Mouse (Mus musculus) liver, embryonic 15.5 days (tissue): Measurements from ENCODE around the gene Pglyrp2. TPM values are rescaled to one million over a fixed set of nuclear protein-coding genes. Genes with fewer than 3 reads are reported as not detected.

Experiments used
- ATAC-seq: fragments of 200-750 bp; cut with Nextera tagmentation; 2 replicates; pipeline ENCODE4 v1.8.0; 2017; ENCODE audit warnings: moderate number of reproducible peaks, mild to moderate bottlenecking, moderate library complexity; ENCODE audit not compliant: insufficient read depth
- H3K27ac ChIP-seq: fragments of 300-500 bp; sonication (generic); replicated peaks from 2 replicates; pipeline ENCODE4 v1.5.1; 2015; ENCODE audit warnings: mild to moderate bottlenecking, inconsistent platforms
- H3K27me3 ChIP-seq: fragments of 300-500 bp; sonication (generic); 2 replicates; pipeline ENCODE4 v1.6.1; 2015; ENCODE audit warnings: mild to moderate bottlenecking, inconsistent platforms
- H3K36me3 ChIP-seq: fragments of 300-500 bp; sonication (generic); replicated peaks from 2 replicates; pipeline ENCODE4 v1.6.1; 2015; ENCODE audit warnings: moderate library complexity, mild to moderate bottlenecking, inconsistent platforms
- H3K4me1 ChIP-seq: fragments of 300-500 bp; sonication (generic); replicated peaks from 2 replicates; pipeline ENCODE4 v1.6.1; 2015; ENCODE audit warnings: inconsistent platforms
- H3K4me2 ChIP-seq: fragments of 300-500 bp; sonication (generic); 2 replicates; pipeline ENCODE4 v1.6.1; 2015; ENCODE audit warnings: moderate library complexity, mild to moderate bottlenecking, inconsistent platforms
- H3K4me3 ChIP-seq: fragments of 300-500 bp; sonication (generic); replicated peaks from 2 replicates; pipeline ENCODE4 v1.5.1; 2015; ENCODE audit warnings: mild to moderate bottlenecking, inconsistent platforms
- H3K9ac ChIP-seq: fragments of 300-500 bp; sonication (generic); 2 replicates; pipeline ENCODE4 v1.6.1; 2015; ENCODE audit warnings: moderate library complexity, mild to moderate bottlenecking, inconsistent platforms
- H3K9me3 ChIP-seq: fragments of 300-500 bp; sonication (generic); replicated peaks from 2 replicates; pipeline ENCODE4 v1.6.1; 2016; ENCODE audit warnings: inconsistent platforms
- WGBS: fragments of 180-500 bp; shearing (Covaris S2); methylation state at CpG from one replicate; pipeline ENCODE4 v1.1.7; 2015; ENCODE audit warnings: mixed read lengths; ENCODE audit not compliant: insufficient replicate concordance; 5-methylcytosine and 5-hydroxymethylcytosine counted together
- polyA plus RNA-seq: library from polyadenylated mRNA; unstranded; fragments of >200 nt; fragmentation: Nextera tagmentation; extraction: Ambion mirVana; gene quantifications from 2 replicates; pipeline ENCODE4 v1.2.1, GENCODE M21; 2015

The Pglyrp2 gene
- polyA plus RNA-seq, 1 experiment from 2014 or later: 7.2 TPM

GRCm38 (mm10) chr17:32378786-32379185 lies 45.2 kb downstream of the Pglyrp2 start:
- 65% methylated on average over 2 of the region's 2 CpGs for WGBS
- Histone ChIP-seq H3K9me3 (no peaks in the 10 kb centered on the region), H3K27me3 (no peaks in the 10 kb centered on the region), H3K36me3 (peaks cover 7% of the 10 kb centered on the region; the same call in 1 of the 2 replicates), H3K4me3 (no peak overlapping the region), H3K27ac (no peak overlapping the region), H3K9ac (no peak overlapping the region), H3K4me1 (peaks cover 16% of the 10 kb centered on the region), H3K4me2 (no peak overlapping the region)
- ATAC-seq: no peak

- Histone ChIP-seq H3K27me3 (no peaks in the 10 kb centered on the region), H3K27ac (0 out of 2 replicates have a peak overlapping the region, but pooled peaks have one; percentile 19), H3K4me3 (no peak overlapping the region), H3K9me3 (no peaks in the 10 kb centered on the region), H3K36me3 (peaks cover 7% of the 10 kb centered on the region; the same call in 1 of the 2 replicates), H3K4me1 (peaks cover 16% of the 10 kb centered on the region), H3K9ac (no peak overlapping the region), H3K4me2 (peak overlapping the region; percentile 7; the same call in 1 of the 2 replicates)
- peak; percentile 44 for ATAC-seq
- WGBS: 59% methylated on average over 9 of the region's 9 CpGs
These were observed 46.8 kb downstream of the Pglyrp2 start for GRCm38 (mm10) chr17:32377137-32377536.

GRCm38 (mm10) chr17:32376475-32376874 lies 47.5 kb downstream of the Pglyrp2 start:
- peak overlapping the region; percentile 19; the same call in 1 of the 2 replicates for H3K27ac ChIP-seq
- no peak overlapping the region for H3K4me3 ChIP-seq
- H3K27me3 ChIP-seq: no peaks in the 10 kb centered on the region
- H3K9me3 ChIP-seq: no peaks in the 10 kb centered on the region
- no peak overlapping the region for H3K4me2 ChIP-seq
- H3K4me1 ChIP-seq: peaks cover 16% of the 10 kb centered on the region
- peaks cover 7% of the 10 kb centered on the region; the same call in 1 of the 2 replicates for H3K36me3 ChIP-seq
- no peak for ATAC-seq
- H3K9ac ChIP-seq: no peak overlapping the region
- WGBS: 86% methylated on average over 15 of the region's 15 CpGs

GRCm38 (mm10) chr17:32368991-32369578 lies 54.9 kb downstream of the Pglyrp2 start:
- Histone ChIP-seq H3K27ac (peak overlapping the region; percentile 65), H3K9ac (peak overlapping the region; percentile 50), H3K4me3 (peak overlapping the region; percentile 61)

DNA sequence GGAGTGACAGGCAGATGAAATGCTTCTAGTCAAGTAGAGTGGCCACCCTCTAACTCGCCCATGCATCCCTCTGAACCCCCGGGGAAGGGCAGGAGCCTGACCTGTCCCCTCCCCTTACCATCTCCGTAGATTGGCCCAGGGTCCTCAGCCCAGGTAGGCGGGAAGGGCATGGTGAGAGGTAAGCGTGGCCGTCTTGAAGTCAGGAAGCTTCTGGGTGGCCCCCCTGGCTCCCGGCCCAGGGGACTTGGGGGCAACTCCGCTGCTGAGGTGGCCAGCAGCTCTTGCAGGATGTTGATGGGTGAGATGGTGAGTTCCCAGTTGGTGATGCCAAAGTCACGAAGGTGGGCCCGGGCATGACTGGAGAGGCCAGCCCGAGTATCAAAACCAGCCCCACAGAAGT lies 56.3 kb downstream of the Pglyrp2 start:
- Histone ChIP-seq H3K9me3 (no peaks in the 10 kb centered on the region), H3K27me3 (no peaks in the 10 kb centered on the region), H3K36me3 (no peaks in the 10 kb centered on the region), H3K4me2 (peak overlapping the region; percentile 76; the same call in 1 of the 2 replicates), H3K27ac (no peak overlapping the region), H3K9ac (no peak overlapping the region), H3K4me1 (peaks cover 57% of the 10 kb centered on the region), H3K4me3 (no peak overlapping the region)
- WGBS: 84% methylated on average over 11 of the region's 11 CpGs
- no peak for ATAC-seq

More at GRCm38 (mm10) chr17:32368991-32369578, 54.9 kb downstream of the Pglyrp2 start:
- H3K9me3 ChIP-seq: no peaks in the 10 kb centered on the region
- H3K4me2 ChIP-seq: peak overlapping the region; percentile 76
- no peaks in the 10 kb centered on the region for H3K36me3 ChIP-seq
- no peaks in the 10 kb centered on the region for H3K27me3 ChIP-seq
- peak; percentile 46 for ATAC-seq
- H3K4me1 ChIP-seq: peaks cover 44% of the 10 kb centered on the region
- WGBS: 16% methylated on average over 13 of the region's 17 CpGs

GRCm38 (mm10) chr17:32365296-32365695 lies 58.7 kb downstream of the Pglyrp2 start:
- 13% methylated on average over 1 of the region's 1 CpGs for WGBS
- ATAC-seq: peak; percentile 53

DNA sequence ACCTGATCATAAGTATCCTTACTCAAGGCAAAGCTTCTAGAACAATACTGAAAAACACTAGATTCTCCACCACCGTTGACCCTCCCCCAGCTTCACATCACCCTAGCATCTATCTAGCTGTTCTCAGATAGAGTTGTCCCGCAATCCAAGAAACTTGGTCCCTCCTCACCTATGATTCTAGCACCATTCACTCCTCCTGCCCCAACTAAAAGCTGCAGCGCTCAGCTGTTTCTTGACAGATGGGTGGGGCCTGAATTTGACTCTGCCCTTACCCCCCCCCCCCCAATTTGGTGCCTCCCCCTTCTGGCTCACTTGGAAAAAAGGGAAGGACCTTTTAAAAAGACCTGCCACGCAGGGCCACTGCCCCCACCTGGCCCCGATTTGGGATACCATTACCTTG lies 59.1 kb downstream of the Pglyrp2 start:
- H3K4me2 ChIP-seq: peak overlapping the region; percentile 89
- peak overlapping the region; percentile 79 for H3K27ac ChIP-seq
- ATAC-seq: no peak
- peaks cover 65% of the 10 kb centered on the region for H3K4me1 ChIP-seq
- WGBS: 34% methylated on average over 5 of the region's 5 CpGs
- H3K9me3 ChIP-seq: no peaks in the 10 kb centered on the region
- H3K36me3 ChIP-seq: peaks cover 28% of the 10 kb centered on the region
- no peaks in the 10 kb centered on the region for H3K27me3 ChIP-seq
- peak overlapping the region; percentile 94 for H3K4me3 ChIP-seq
- peak overlapping the region; percentile 90 for H3K9ac ChIP-seq

More at GRCm38 (mm10) chr17:32365296-32365695, 58.7 kb downstream of the Pglyrp2 start:
- peak overlapping the region; percentile 89 for H3K4me2 ChIP-seq
- H3K27ac ChIP-seq: peak overlapping the region; percentile 79
- H3K27me3 ChIP-seq: no peaks in the 10 kb centered on the region
- H3K36me3 ChIP-seq: peaks cover 24% of the 10 kb centered on the region
- H3K4me3 ChIP-seq: peak overlapping the region; percentile 94
- H3K9me3 ChIP-seq: no peaks in the 10 kb centered on the region
- H3K4me1 ChIP-seq: peaks cover 65% of the 10 kb centered on the region
- peak overlapping the region; percentile 90 for H3K9ac ChIP-seq

DNA sequence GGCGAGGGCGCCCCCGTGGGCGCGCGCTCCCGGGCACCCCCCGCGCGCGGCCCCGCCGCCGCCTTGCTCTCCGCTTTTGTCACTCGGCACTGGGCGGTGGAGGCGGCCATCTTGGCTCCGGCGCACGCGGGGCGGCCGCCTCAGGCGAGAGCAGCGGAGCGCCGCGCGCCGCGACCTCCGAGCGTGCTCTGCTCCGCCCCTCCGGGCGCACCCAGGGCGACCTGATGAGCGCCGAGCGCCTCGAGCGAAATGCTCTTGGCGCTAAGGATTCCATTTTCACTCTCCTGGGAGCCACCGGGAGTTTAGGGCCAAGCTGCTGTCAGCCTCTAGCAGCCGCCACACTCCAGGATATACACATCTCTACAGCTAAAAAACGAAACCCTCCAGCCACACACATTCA lies 59.6 kb downstream of the Pglyrp2 start:
- peaks cover 34% of the 10 kb centered on the region for H3K36me3 ChIP-seq
- ATAC-seq: peak; percentile 90
- peaks cover 65% of the 10 kb centered on the region for H3K4me1 ChIP-seq
- peak overlapping the region; percentile 79 for H3K27ac ChIP-seq
- no peaks in the 10 kb centered on the region for H3K27me3 ChIP-seq
- under 1% methylated on average over 34 of the region's 47 CpGs for WGBS
- H3K9me3 ChIP-seq: no peaks in the 10 kb centered on the region
- peak overlapping the region; percentile 89 for H3K4me2 ChIP-seq
- H3K4me3 ChIP-seq: peak overlapping the region; percentile 94
- peak overlapping the region; percentile 90 for H3K9ac ChIP-seq

GRCm38 (mm10) chr17:32363821-32364301 lies 60.1 kb downstream of the Pglyrp2 start:
- H3K27me3 ChIP-seq: no peaks in the 10 kb centered on the region
- H3K36me3 ChIP-seq: peaks cover 38% of the 10 kb centered on the region
- peak; percentile 40 for ATAC-seq
- WGBS: 0% methylated on average over 35 of the region's 50 CpGs
- peak overlapping the region; percentile 89 for H3K4me2 ChIP-seq
- no peaks in the 10 kb centered on the region for H3K9me3 ChIP-seq
- peak overlapping the region; percentile 90 for H3K9ac ChIP-seq
- peak overlapping the region; percentile 71 for H3K27ac ChIP-seq
- peak overlapping the region; percentile 94 for H3K4me3 ChIP-seq
- H3K4me1 ChIP-seq: peaks cover 61% of the 10 kb centered on the region

DNA sequence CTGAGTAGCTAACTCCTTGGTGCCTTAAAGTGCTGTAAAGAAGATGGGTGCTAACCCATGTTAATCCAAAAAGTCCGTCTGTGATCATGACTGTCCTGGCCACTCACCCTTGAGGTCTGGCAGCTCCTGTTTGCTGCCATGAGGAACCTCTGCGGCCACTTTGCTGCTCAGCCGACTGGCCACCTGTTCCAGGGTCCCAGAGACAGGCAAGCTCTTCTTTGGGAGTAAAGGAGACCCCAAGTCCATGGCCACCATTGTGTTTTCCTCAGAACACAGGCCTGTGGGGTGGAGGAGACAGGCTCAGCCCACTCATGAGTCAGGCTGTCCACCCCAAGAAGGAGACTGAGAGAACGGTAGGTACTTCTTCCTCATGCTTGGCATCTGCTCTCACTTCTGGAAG lies 61.3 kb downstream of the Pglyrp2 start:
- H3K4me2 ChIP-seq: peak overlapping the region; percentile 89
- no peak overlapping the region; the same call in 1 of the 2 replicates for H3K9ac ChIP-seq
- no peaks in the 10 kb centered on the region for H3K9me3 ChIP-seq
- no peaks in the 10 kb centered on the region for H3K27me3 ChIP-seq
- peaks cover 49% of the 10 kb centered on the region for H3K4me1 ChIP-seq
- no peak for ATAC-seq
- peaks cover 50% of the 10 kb centered on the region for H3K36me3 ChIP-seq
- H3K4me3 ChIP-seq: peak overlapping the region; percentile 94
- WGBS: 66% methylated on average over 4 of the region's 4 CpGs
- no peak overlapping the region; the same call in 1 of the 2 replicates for H3K27ac ChIP-seq
